Mouse (Mus musculus): ENCODE data around the gene Olfr313.
"Not testable (repeated sequence)": the region's sequence is repeated elsewhere in the genome, so short reads cannot be mapped to it uniquely, and the experiment has no call there.

The Olfr313 gene

DNA sequence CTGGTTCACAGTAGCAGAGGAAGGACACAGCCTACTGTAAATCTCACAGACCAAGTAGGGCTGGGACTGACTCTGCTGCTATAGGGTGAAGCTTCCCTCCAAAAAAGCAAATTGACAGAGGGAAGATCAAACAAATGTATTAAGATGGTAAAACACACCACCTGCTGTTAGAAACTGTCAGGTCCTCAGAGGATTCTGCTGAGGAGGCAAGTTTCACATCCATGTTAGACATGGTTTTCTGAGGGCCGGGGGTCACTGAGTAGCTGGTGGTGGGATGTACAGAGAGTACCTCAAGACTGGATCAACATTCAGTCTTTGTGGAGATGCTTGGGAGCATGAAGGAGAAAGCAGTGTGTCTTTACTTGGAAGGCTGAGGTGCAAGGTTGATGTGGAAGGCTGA lies 876 bp downstream of the Olfr313 start:
- TF ChIP-seq GATA4 (IDR thresholded peaks at IDR 0.05; ENCODE audit: insufficient replicate concordance, low read length) = no peak

DNA sequence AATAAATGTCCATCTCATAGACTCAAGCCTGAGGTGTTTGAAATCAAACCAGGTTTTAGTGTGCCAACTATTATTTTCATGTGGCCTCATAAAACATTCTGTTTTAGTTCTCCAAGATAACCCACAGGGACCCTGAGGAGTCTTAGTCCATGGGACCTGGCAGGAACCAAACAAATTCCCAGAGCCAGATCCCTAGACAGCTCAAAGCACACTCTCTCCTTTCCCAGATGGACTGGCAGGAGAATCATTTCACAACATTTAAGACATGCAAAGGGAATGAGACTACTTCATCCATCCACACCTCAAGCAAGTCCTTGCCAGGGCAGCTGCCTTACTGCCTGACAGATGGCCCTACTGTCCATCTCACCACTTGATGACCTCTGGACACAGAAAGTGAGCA lies 14.1 kb downstream of the Olfr313 start, which contains the start of gene Olfr312:
Gene Olfr312 (plus strand): TSS at position 301 of the 400 bp plus-strand sequence.
- TF ChIP-seq GATA4 (IDR thresholded peaks at IDR 0.05; ENCODE audit: insufficient replicate concordance, low read length) = not testable (repeated sequence)

- TF ChIP-seq GATA4 (IDR thresholded peaks at IDR 0.05; ENCODE audit: insufficient replicate concordance, low read length) = no peak
Observed at GRCm38 (mm10) chr11:58829764-58830163, 15.0 kb downstream of the Olfr313 start.

DNA sequence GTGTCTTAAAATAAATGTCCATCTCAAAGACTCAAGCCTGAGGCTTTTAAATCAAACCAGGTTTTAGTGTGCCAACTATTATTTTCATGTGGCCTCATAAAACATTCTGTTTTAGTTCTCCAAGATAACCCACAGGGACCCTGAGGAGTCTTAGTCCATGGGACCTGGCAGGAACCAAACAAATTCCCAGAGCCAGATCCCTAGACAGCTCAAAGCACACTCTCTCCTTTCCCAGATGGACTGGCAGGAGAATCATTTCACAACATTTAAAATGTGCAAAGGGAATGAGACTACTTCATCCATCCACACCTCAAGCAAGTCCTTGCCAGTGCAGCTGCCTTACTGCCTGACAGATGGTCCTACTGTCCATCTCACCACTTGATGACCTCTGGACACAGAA lies 24.2 kb downstream of the Olfr313 start, which contains the start of gene Olfr311:
Gene Olfr311 (plus strand): TSS at position 301 of the 400 bp plus-strand sequence.
- TF ChIP-seq GATA4 (IDR thresholded peaks at IDR 0.05; ENCODE audit: insufficient replicate concordance, low read length) = not testable (repeated sequence)

DNA sequence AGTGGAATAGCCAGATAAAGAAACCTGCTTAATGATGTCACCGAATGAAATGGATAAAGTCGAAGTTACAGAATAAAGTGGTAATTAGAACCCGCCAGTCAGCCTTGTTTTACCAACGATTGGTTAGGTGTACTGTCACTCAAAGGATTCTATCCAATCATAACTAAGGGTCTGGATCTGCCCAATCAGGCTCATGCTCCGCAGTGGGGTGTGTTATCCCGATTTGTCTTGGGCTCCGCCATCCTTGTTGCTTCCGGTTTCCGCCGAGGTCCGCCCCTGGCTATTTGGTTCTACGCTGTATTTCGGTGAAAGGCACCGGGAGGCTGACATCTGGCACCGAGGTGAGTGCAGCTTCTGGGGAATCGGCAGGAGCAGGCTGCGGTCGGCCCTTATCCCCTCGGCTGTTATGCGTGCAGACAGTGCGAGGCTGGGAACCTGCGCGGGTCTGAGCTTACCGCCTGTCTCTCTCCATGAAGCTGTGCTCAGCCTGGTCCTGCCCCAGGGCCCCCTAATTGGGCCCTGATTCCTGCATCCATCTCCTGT lies 32.2 kb downstream of the Olfr313 start, which contains the start of gene Gm12258:
Gene Gm12258 (plus strand): TSS at position 240 of the 543 bp plus-strand sequence.
- TF ChIP-seq GATA4 (IDR thresholded peaks at IDR 0.05; ENCODE audit: insufficient replicate concordance, low read length) = no peak

GRCm38 (mm10) chr11:58847636-58848035 lies 32.8 kb downstream of the Olfr313 start:
- no peak for TF ChIP-seq GATA4 (IDR thresholded peaks at IDR 0.05; ENCODE audit: insufficient replicate concordance, low read length)

GRCm38 (mm10) chr11:58849731-58850130 lies 34.9 kb downstream of the Olfr313 start:
- TF ChIP-seq GATA4 (IDR thresholded peaks at IDR 0.05; ENCODE audit: insufficient replicate concordance, low read length) = no peak

GRCm38 (mm10) chr11:58860744-58861143 lies 45.9 kb downstream of the Olfr313 start:
- TF ChIP-seq GATA4 (IDR thresholded peaks at IDR 0.05; ENCODE audit: insufficient replicate concordance, low read length) = no peak

GRCm38 (mm10) chr11:58867039-58867953 lies 52.5 kb downstream of the Olfr313 start, which contains the start of gene 2810021J22Rik:
Gene 2810021J22Rik (plus strand): TSS chr11:58867216.
- TF ChIP-seq GATA4 (IDR thresholded peaks at IDR 0.05; ENCODE audit: insufficient replicate concordance, low read length) = no peak

DNA sequence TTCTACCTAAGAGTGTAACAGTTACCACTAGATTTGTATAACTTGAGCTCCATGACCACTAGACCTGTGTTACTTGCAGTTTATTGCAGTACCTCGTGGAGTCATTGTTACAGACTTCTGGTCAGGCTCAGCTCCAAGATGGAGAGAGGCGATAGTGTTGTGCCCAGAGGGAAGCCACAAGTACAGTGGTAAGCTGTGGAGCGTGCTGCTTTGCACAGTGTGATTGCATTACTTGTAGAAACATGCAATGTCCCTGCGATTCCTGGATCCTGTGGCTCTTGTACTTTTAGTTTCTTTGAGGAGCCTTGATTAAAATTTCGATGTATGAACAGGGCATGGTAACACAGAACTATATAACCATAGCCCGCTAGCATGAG lies 53.1 kb downstream of the Olfr313 start:
- no peak for TF ChIP-seq GATA4 (IDR thresholded peaks at IDR 0.05; ENCODE audit: insufficient replicate concordance, low read length)

Measured in liver, adult (tissue).